Mouse (Mus musculus) gastrocnemius, adult 18-20 months (tissue): Measurements from ENCODE around the gene Cfap52. TPM values are rescaled to one million over a fixed set of nuclear protein-coding genes. Genes with fewer than 3 reads are reported as not detected.

Experiments used
- DNase-seq: peaks from one replicate; pipeline ENCODE4 v3.0.0; 2021; ENCODE audit warnings: low spot score
- total RNA-seq, 2 experiments: library from RNA; stranded (reverse); gene quantifications; 2 replicates each; pipeline ENCODE4 v1.2.3; 2021

The Cfap52 gene
- total RNA-seq, 2 experiments from 2014 or later = 1.7 to 6.1 TPM

- no peak for DNase-seq
Measured at GRCm38 (mm10) chr11:67926348-67927055, 38.9 kb downstream of the Cfap52 start.

- no peak for DNase-seq
Measured at GRCm38 (mm10) chr11:67925000-67925399, 40.5 kb downstream of the Cfap52 start.

GRCm38 (mm10) chr11:67923720-67924119, 41.7 kb downstream of the Cfap52 start:
- DNase-seq = no peak

- DNase-seq = peak; percentile 38
Measured at GRCm38 (mm10) chr11:67922755-67923125, 42.7 kb downstream of the Cfap52 start.

- peak; percentile 44 for DNase-seq
Measured at GRCm38 (mm10) chr11:67921827-67922754, 43.4 kb downstream of the Cfap52 start, which contains the start of gene Usp43. TSS of gene Usp43 (minus strand) at chr11:67922153.

GRCm38 (mm10) chr11:67921091-67921826, 44.2 kb downstream of the Cfap52 start:
- peak; percentile 43 for DNase-seq

GRCm38 (mm10) chr11:67920226-67920960, 45.1 kb downstream of the Cfap52 start:
- DNase-seq = no peak

- no peak for DNase-seq
Measured at GRCm38 (mm10) chr11:67919593-67919992, 45.9 kb downstream of the Cfap52 start.

- no peak for DNase-seq
Measured at GRCm38 (mm10) chr11:67917126-67917525, 48.3 kb downstream of the Cfap52 start.

GRCm38 (mm10) chr11:67911074-67911473, 54.4 kb downstream of the Cfap52 start:
- DNase-seq = no peak

- DNase-seq = no peak
Measured at GRCm38 (mm10) chr11:67903756-67904155, 61.7 kb downstream of the Cfap52 start.

- peak; percentile 75 for DNase-seq
Measured at GRCm38 (mm10) chr11:67897064-67897560, 68.3 kb downstream of the Cfap52 start.

- no peak for DNase-seq
Measured at GRCm38 (mm10) chr11:67895641-67896040, 69.8 kb downstream of the Cfap52 start.

GRCm38 (mm10) chr11:67888521-67888920, 76.9 kb downstream of the Cfap52 start:
- no peak for DNase-seq

GRCm38 (mm10) chr11:67885921-67886320, 79.5 kb downstream of the Cfap52 start:
- DNase-seq = no peak

Other genes starting within 250 kb of the Cfap52 start
- gene Glp2r, start 194.5 kb downstream of the Cfap52 start, total RNA-seq = under 1 TPM; 0.43 to 0.59 TPM
- not detected for gene Gsg1l2, start 191.0 kb downstream of the Cfap52 start, total RNA-seq
- gene Dhrs7c, start 167.5 kb downstream of the Cfap52 start, total RNA-seq = 100 to 1,000 TPM; 224 to 340 TPM
- under 1 TPM; 0.40 to 0.57 TPM for gene Usp43, start 43.5 kb downstream of the Cfap52 start, total RNA-seq
- gene Stx8, start 542 bp upstream of the Cfap52 start, total RNA-seq = 10 to 100 TPM; 22.6 to 25.3 TPM